Mouse (Mus musculus): ENCODE results near the gene Tmem191c.

Gene Tmem191c

GRCm38 (mm10) chr16:17267937-17268336 is 7.9 kb upstream of the Tmem191c start:
- DNase-seq, result no peak

- no peak for DNase-seq
These were observed 6.0 kb upstream of the Tmem191c start for GRCm38 (mm10) chr16:17269872-17270271.

DNA sequence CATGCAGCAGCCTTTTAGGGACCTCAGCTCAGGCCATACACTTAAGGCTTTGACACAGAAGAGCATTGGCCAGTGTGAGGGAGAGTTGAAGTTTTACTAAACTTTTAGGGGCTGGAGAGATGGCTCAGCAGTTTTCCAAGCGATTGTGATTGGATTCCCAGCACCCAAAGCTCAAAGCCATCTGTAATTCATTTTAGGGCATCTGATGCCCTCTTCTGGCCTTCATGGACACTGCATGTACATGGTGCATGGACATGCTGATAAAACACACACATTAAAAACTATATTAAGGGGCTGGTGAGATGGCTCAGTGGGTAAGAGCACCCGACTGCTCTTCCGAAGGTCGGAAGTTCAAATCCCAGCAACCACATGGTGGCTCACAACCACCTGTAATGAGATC is 4.8 kb upstream of the Tmem191c start:
- peak; percentile 69 to 74 for DNase-seq

- DNase-seq, result no peak
These were observed 4.0 kb upstream of the Tmem191c start for GRCm38 (mm10) chr16:17271856-17272255.

DNA sequence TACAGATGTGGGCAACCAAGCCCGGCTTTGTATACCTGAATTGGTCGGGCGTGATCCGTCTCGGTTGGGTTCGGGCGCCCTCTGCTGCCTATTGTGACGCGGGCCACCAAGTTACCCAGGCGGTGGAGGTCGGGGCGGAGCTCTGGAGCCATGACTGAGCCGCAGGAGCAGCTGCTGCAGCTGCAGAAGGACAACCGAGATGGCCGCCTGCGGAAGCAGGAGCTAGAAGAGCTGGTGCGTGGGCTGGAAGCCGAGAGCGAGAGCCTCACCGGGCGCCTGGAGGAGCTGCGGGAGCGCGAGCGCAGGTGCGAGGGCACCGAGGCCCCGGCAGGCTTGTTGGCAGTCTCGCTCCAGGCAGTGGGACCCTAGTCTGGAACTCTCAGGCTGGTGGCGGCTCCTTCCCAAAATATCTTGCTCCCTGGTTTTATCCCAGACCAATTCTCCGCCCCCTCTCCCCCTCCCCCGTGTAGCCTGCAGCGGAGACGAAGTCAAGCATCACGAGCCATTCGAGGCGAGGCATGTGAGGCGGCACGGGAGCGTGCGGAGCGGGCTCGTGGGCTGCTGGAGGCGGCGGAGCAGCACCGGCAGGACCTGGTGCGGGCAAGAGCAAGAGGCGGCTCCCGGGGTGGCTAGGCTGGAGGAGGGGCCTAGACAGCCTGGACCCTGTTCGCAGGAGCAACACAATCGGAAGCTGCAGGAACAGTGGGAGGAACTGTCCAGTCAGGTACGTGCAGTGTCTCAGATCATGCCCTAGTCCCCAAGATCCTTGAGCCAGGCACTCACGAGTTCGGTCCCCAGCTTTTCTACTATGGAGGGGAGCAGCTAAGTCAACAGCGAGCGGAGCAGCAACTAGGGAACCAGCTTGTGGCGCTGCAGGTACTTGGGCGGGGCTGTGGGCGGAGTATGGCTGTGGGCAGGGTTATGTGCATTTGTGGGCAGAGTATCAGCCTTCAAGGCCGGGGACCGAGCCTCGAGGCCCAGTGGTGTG is 581 bp downstream of the Tmem191c start:
- DNase-seq, result peak; percentile 96 to 97

DNA sequence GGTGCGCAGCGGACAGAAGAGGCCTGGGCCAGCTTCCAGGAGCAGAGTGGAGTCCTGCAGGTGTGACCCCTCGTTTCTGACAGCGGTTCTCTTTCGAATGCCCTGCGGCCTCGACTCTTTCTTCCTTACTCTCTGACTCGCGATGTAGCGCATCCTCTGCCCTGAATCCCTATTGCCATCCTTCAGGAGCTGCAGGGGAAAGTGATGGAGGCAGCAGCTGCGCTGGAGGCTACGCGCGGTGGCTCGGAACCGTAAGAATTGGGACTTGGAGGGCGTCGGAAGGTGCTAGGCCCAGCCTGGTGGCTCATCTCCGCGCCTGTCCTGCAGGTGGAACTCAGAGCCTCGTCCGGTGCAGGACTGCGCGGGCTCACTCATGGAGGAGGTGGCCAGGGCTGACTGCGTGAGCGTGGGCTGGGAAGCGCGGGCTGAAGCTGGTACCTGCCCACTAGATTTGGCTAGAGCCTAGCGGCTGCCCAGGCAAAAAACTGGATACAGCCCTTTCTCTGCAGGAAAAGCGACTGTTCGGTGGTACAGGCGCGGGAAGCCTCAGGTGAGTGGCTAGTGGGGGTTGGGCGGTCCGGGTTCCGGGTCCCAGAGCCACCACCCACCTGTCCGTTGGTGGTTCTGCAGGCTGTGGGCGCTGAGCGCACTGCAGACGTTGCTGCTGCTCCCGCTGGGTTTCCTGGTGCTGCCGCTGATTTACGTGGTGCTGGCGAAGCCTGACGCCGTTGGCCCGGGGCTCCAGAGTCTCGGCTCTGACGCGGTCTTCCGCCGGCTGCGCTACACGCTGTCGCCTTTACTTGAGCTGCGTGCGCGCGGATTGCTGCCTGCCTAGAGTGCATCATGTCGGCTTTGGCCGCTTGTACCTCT is 1.7 kb downstream of the Tmem191c start:
- DNase-seq, result peak; percentile 58 to 71

DNA sequence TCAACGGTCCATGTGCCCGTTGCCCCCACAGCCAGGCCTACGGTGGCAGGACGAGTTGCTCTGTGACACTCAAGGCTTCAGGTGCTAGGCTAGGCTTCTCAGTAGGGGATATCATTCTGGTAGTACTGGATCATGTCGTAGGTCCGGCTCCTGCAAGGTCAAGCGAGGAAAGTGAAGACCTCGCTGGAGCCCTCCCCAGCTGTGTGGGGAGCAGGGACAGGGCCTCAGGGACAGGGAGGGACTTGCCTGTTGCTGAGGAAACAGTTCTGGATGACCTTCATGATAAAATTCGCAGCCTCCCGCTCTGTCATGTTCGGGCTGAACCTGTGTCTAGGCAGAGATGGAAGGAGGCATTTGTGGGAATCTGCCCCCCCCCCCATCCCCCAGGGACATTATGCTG is 4.6 kb downstream of the Tmem191c start:
- no peak for DNase-seq

DNA sequence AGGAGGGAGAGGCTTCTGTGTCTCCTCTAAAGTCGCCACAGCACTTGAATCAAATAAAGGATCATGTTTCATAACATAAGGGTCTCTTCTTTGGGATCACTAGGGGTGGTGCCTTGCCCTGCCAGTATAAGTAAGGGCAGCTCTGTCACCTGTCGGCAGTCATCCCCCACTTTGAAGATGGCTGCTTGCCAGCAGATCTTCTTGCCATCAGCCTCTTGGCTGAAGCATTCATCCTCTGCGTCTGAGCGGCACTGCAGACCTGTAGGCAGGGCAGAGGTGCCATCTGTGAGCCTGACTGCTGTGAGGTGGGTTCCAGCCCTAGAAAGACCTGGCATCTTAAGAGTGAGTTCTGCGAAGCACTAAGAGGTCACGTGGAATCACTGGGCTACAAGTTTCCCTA is 7.3 kb downstream of the Tmem191c start:
- no peak for DNase-seq

DNA sequence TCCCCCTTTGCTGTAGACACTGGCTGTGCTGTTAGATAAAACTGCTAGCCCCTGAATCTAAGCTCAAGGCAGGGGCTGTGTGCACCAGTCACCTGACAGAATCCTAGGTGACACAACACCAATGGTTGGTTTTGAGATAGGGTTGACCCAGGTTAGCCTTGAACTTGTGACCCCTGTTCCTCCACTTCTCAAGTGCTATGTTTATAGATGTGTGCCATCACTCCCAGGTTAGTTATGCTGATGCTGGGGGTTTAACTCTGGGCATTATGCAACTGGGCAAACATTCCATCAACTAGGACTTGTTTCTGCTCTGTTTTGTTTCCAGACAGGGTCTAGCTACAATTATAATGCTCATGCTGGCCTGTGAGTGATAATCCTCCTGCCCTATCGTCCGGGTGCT is 11.2 kb downstream of the Tmem191c start:
- no peak for DNase-seq

DNA sequence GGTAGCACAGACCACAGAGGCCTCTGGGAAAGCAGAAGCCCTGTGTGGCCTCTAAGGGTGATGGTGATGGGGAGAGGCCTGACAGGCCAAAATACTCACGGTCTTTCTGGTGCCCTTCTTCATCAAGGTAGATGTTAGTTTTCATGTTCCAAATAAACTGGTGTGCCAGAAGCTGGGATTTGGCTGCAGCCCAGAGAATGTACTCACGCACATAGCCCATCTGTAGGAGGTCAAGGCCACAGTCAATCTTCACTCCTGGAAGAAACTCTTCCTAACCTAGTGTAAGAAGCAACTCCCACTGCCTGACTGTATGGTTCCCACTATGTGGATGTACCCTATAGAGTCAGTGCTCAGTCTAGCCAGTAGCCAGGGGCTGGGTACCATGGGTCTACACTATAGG is 15.1 kb downstream of the Tmem191c start:
- DNase-seq, result no peak

DNA sequence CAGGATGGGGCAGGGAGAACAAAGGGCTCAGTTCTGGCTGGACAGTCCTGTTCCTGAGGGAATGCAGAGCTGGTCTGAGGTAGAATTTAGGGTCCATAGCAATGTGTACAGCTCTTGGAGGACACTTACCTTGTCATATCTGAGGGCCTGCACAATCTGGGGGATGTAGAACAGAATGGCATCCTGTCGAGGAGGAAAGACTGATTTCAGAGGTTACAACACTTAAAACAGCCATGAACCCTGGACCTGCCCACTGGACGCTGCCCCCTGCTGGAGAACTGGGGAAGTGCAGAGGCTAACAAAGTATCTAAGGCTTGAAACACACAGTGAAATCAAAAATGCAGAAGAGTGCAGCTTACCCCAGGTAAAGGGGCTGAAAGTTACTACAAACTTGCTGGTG is 16.9 kb downstream of the Tmem191c start:
- DNase-seq, result peak; percentile 89 to 91

- DNase-seq, result no peak
These were observed 24.9 kb downstream of the Tmem191c start for GRCm38 (mm10) chr16:17300818-17301217.

GRCm38 (mm10) chr16:17303521-17304245 is 27.8 kb downstream of the Tmem191c start:
- DNase-seq, result no peak

GRCm38 (mm10) chr16:17307461-17307860 is 31.6 kb downstream of the Tmem191c start:
- no peak for DNase-seq

DNA sequence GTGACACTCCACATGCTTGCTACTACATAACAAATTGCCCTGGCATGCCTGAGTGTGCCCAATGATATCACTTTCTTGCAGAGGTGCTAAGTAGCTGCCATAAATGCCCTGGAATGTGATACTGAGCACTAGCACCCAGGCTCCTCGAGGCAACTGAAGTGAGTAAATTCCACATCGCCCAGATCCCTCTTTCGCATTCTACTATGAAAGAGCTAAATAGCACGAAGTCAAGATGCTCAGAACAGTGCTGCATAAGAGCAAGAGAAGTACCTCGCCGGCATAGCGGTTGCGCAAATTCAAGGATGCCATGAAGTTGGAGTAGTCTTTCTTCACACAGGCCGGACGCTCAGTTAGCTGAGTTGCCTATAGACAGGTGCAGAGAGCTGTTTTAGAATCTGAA is 33.2 kb downstream of the Tmem191c start:
- DNase-seq, result no peak

GRCm38 (mm10) chr16:17312531-17312930 is 36.7 kb downstream of the Tmem191c start:
- DNase-seq, result no peak

DNA sequence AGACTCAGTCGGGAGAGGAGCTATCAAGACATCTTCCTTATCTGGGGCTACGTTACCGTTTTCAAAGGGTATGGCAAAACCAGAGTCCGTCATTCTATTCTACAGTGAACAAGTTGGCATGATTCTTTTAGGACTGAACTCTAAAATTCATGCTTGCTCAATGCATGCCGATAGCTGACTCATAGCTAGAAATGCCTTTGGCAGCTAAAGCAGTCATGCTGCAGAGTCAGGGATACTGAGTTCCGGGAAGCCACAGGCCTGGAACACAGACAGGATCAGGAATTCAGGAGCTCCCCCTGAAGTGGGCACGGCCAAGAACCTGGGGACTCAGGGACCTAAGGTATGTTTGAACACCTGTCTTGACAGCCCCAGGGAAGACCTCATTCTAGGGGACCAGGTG is 40.7 kb downstream of the Tmem191c start:
- DNase-seq, result no peak

- DNase-seq, result peak; percentile 11 to 30
These were observed 45.6 kb downstream of the Tmem191c start for GRCm38 (mm10) chr16:17321481-17321880.

DNA sequence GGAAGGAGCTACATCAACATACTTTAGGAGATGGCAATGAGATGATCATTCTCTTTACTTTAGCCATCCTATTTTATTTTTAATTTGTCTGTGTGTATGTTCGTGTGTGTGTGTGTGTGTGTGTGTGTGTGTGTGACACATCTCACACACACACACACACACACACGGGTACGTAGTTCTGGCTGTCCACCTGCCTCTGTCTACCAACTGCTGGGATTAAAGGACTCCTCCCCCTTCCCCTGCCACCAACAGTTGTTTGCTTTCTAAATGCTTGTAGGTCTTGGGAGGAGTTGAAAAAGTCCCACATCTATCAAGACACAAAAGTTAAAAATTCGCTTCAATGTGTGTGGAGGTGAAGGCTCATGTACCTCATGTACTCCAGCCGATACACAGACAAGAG is 48.9 kb downstream of the Tmem191c start:
- DNase-seq, result no peak

DNA sequence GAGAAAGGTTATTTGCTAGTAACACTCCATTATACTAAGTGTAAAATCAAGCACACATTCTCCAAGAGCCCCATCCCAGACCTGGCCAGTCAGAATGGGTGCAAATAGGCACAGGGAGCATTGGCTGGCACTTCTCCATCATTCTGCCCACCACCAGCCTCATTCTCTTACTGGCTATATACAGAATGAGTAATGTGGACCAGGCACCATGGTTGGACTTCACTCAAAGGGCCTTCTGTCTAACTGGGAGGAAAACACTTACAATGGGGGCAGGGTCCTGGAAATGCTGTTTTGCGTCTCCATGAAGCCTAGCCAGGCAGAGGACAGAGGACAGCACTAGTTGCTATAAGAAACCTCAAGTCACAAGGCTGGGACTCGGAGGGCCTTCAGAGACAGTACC is 50.2 kb downstream of the Tmem191c start:
- DNase-seq, result no peak

DNA sequence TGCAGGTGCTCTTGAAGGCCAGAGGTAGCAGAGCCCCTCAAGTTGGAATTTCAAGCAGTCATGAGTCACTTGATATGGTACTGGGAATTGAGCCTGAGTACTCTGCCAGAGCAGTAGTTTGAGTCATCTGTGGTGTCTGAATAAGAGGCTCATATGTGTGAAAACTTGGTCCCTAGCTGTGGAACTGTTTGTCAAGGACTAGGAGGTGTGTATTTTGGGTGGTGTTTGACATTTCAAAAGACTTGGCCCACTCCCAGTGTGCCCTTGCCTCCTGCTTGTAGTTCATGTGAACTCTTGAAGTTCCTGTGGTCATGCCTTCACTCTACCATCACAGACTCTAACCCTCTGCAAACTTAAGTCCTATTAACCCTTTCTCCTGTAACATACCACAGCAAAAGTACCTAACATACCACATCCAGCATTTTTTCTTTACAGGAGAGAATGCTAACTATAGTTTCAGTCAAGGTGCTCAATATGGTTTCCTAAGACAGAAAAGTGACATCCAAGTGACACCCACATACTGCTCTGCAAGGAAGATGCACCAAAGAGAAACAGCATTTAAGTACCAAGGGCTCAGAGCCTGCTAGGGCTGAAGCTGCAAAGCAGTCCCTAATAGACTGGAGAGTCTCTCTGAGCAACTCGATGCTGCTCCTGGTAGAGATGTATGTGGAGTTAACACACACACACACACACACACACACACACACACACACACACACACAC is 54.1 kb downstream of the Tmem191c start:
- no peak for DNase-seq

DNA sequence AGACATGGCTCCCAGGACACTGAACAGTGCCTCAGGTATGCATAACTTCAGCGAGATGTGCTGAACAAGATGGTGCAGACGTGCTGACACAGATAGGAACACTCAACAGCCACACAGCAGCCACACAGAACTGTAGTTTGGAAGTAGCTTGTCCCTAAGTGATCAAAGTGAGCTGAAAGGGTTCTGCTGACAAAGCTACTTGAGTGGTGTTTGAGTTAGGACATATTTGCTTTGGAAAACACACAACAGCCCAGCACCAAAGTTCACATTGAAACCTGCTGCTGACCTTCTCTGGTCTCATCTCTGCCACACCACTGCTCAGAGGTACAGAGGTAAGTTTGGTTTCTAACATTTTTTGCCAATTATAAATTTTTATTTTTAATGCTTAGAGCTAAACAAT is 55.2 kb downstream of the Tmem191c start, which contains the start of gene Serpind1:
Serpind1 (plus strand) TSS at position 256 of the 400 bp plus-strand sequence.
- no peak for DNase-seq

Data from kidney, postnatal 4 days (tissue).